ENCODE assay signal across 24 mouse cellular contexts in genomic region chr10:116916581-116916980, GRCm38 (mm10). TPM values are rescaled to one million over a fixed set of nuclear protein-coding genes. Genes with fewer than 3 reads are reported as not detected.
DNase-seq lines count a peak whose midpoint lies in the region; ATAC-seq and TF ChIP-seq lines count a peak whose summit lies in the region.
"Had no signal": no experiment of that assay in that cellular context is flagged by ENCODE, and none has a peak within 500 bp of the region (broad histone marks: within the 10 kb centered on the region; RNA-seq: fewer than 3 reads in every experiment).

No protein-coding gene starts in this region.

- no peak for ATAC-seq in CD4-positive, CD25-positive, alpha-beta regulatory T cell, adult 4 months
- ATAC-seq in midbrain, embryonic 14.5 days (ENCODE audit: low FRiP score, low TSS enrichment): no peak
- ATAC-seq: forebrain, embryonic 15.5 days; hindbrain, embryonic 16.5 days had no signal

- H3K4me2 ChIP-seq in midbrain, embryonic 14.5 days (ENCODE audit: low read length): no peak overlapping the region
- H3K4me2 ChIP-seq: embryonic facial prominence, embryonic 12.5 days; forebrain, embryonic 15.5 days; hindbrain, embryonic 12.5 days had no signal

- 5% methylated on average over 8 of the region's 8 CpGs for WGBS in thymus, adult 2 months
- WGBS in midbrain, embryonic 14.5 days: 86% methylated on average over 8 of the region's 8 CpGs

- H3K27me3 ChIP-seq in thymus, adult 2 months (ENCODE audit: control insufficient read depth, insufficient read depth, low read length): no peaks in the 10 kb centered on the region
- H3K27me3 ChIP-seq in midbrain, embryonic 14.5 days (ENCODE audit: control insufficient read depth, insufficient read depth, low read length): no peaks in the 10 kb centered on the region
- H3K27me3 ChIP-seq: embryonic facial prominence, embryonic 12.5 days; forebrain, embryonic 15.5 days; hindbrain, embryonic 12.5 days had no signal

- no peak overlapping the region for H3K9ac ChIP-seq in midbrain, embryonic 14.5 days (replicated peaks; ENCODE audit: low read length)
- H3K9ac ChIP-seq: embryonic facial prominence, embryonic 12.5 days; forebrain, embryonic 15.5 days; hindbrain, embryonic 12.5 days had no signal

- TF ChIP-seq POLR2A in thymus, adult 2 months (IDR thresholded peaks at IDR 0.05; ENCODE audit: control insufficient read depth, extremely low read depth, insufficient read depth, low read length, poor library complexity): peak; percentile 46; the same call in 1 of the 2 replicates

- H3K36me3 ChIP-seq in thymus, adult 2 months (ENCODE audit: control insufficient read depth, insufficient read depth, low read length): peaks cover 11% of the 10 kb centered on the region; the same call in 1 of the 2 replicates
- H3K36me3 ChIP-seq in midbrain, embryonic 14.5 days (ENCODE audit: control insufficient read depth, insufficient read depth, low read length): peaks cover 52% of the 10 kb centered on the region

- H3K4me3 ChIP-seq in thymus, adult 2 months (ENCODE audit: control insufficient read depth, insufficient read depth, low read length): peak overlapping the region; percentile 10
- H3K4me3 ChIP-seq in midbrain, embryonic 14.5 days (replicated peaks; ENCODE audit: low read depth, low read length): no peak overlapping the region
- H3K4me3 ChIP-seq: embryonic facial prominence, embryonic 12.5 days; forebrain, embryonic 15.5 days; hindbrain, embryonic 12.5 days had no signal

- H3K27ac ChIP-seq in thymus, adult 2 months (ENCODE audit: control insufficient read depth, insufficient read depth, low read length): peak overlapping the region; percentile 81
- no peak overlapping the region for H3K27ac ChIP-seq in midbrain, embryonic 14.5 days (replicated peaks; ENCODE audit: low read depth, low read length)
- H3K27ac ChIP-seq: embryonic facial prominence, embryonic 12.5 days; forebrain, embryonic 15.5 days; hindbrain, embryonic 12.5 days had no signal

- H3K9me3 ChIP-seq in midbrain, embryonic 14.5 days (ENCODE audit: control insufficient read depth, low read length): no peaks in the 10 kb centered on the region
- H3K9me3 ChIP-seq: embryonic facial prominence, embryonic 12.5 days; forebrain, embryonic 15.5 days; hindbrain, embryonic 12.5 days had no signal

- TF ChIP-seq CTCF in thymus, adult 2 months (IDR thresholded peaks at IDR 0.05; ENCODE audit: borderline replicate concordance, control insufficient read depth, extremely low read depth, insufficient read depth, low read length, poor library complexity): no peak

- peaks cover 60% of the 10 kb centered on the region for H3K4me1 ChIP-seq in thymus, adult 2 months (replicated peaks; ENCODE audit: control insufficient read depth, insufficient read depth, low read length)
- H3K4me1 ChIP-seq in midbrain, embryonic 14.5 days (ENCODE audit: control insufficient read depth, insufficient read depth, low read length): no peaks in the 10 kb centered on the region
- H3K4me1 ChIP-seq: embryonic facial prominence, embryonic 12.5 days; forebrain, embryonic 15.5 days; hindbrain, embryonic 12.5 days had no signal

- DNase-seq in CD4-positive, CD25-positive, alpha-beta regulatory T cell, adult 2 months (ENCODE audit: low read depth, low spot score): peak; percentile 54
- DNase-seq in induced T-regulatory cell, adult 2 months (ENCODE audit: low read depth): peak; percentile 57
- DNase-seq in thymus, adult 2 months: peak; percentile 40
- peak; percentile 53 for DNase-seq in thymus, postnatal 25 days
- DNase-seq in layer of hippocampus, adult 11-12 months (ENCODE audit: low spot score): no peak
- no peak for DNase-seq in midbrain, embryonic 14.5 days
- no peak for DNase-seq in right cerebral cortex, adult 18-20 months
- DNase-seq: adrenal gland, adult 8-10 months; adrenal gland, postnatal 36 days; B cell, adult 2 months; cerebellum, adult 11-12 months; cerebellum, adult 9-10 months; cerebellum, postnatal 25 days; gastrocnemius, postnatal 36 days; heart, postnatal 36 days had no signal

RNA-seq across cellular contexts. Expression of gene Myrfl, which starts 19.9 kb away (rescaled TPM):
- polyA plus RNA-seq in CD4-positive, CD25-positive, alpha-beta regulatory T cell, adult 4 months (2017; shearing (Covaris generic)): under 1 TPM in 1 of 2 experiments, not detected in 1; 0.09 TPM
- 0.12 and 0.22 TPM in 2 replicates for polyA plus RNA-seq in thymus, adult 2 months (2012; rRNA removed)
- 0.14 TPM in 1 of 2 replicates, not detected in the other for polyA plus RNA-seq in midbrain, embryonic 14.5 days (2014; fragmentation: Nextera tagmentation; extraction: Ambion mirVana)

RNA-seq across cellular contexts. Expression of gene Rab3ip, which starts 34.0 kb away (rescaled TPM):
- polyA plus RNA-seq in CD4-positive, CD25-positive, alpha-beta regulatory T cell, adult 4 months (2017; shearing (Covaris generic)): 10 to 100 TPM; 12.1 to 15.9 TPM
- polyA plus RNA-seq in thymus, adult 2 months (2012; rRNA removed): 138 and 151 TPM in 2 replicates
- 40.4 and 41.6 TPM in 2 replicates for polyA plus RNA-seq in midbrain, embryonic 14.5 days (2014; fragmentation: Nextera tagmentation; extraction: Ambion mirVana)

RNA-seq across cellular contexts. Expression of gene Gm10271, which starts 55.8 kb away (rescaled TPM):
- polyA plus RNA-seq in CD4-positive, CD25-positive, alpha-beta regulatory T cell, adult 4 months (2017; shearing (Covaris generic)): not detected
- not detected in 2 replicates for polyA plus RNA-seq in thymus, adult 2 months (2012; rRNA removed)
- not detected in 2 replicates for polyA plus RNA-seq in midbrain, embryonic 14.5 days (2014; fragmentation: Nextera tagmentation; extraction: Ambion mirVana)
- polyA plus RNA-seq: brain, embryonic 14.5 days; cortical plate, adult 2 months; embryonic facial prominence, embryonic 12.5 days; forebrain, embryonic 11.5 days; forebrain, embryonic 15.5 days; heart, postnatal 0 days; hindbrain, embryonic 12.5 days; hindbrain, embryonic 16.5 days had no signal

Comparison
In these comparisons a context has a peak if more than half of its experiments do, and no peak if none do; other contexts are left out.
1. DNase-seq: peak in CD4-positive, CD25-positive, alpha-beta regulatory T cell, adult 2 months (single experiment), induced T-regulatory cell, adult 2 months (single experiment), thymus, adult 2 months (single experiment) and thymus, postnatal 25 days (single experiment); none in layer of hippocampus, adult 11-12 months (single experiment), midbrain, embryonic 14.5 days (single experiment) and right cerebral cortex, adult 18-20 months (single experiment).